Mouse (Mus musculus): ENCODE results near the gene Nek8. TPM values are rescaled to one million over a fixed set of nuclear protein-coding genes. Genes with fewer than 3 reads are reported as not detected.
A peak's percentile ranks its signal among the peaks of the same experiment; 100 is the strongest.

The Nek8 gene
- 20.6 and 22.3 TPM in 2 replicates for polyA plus RNA-seq (2015; fragmentation: Nextera tagmentation; extraction: Ambion mirVana)

- H3K27ac ChIP-seq (ENCODE audit: low read length), result peak within 1 kb of the TSS; percentile 98
- H3K4me2 ChIP-seq (ENCODE audit: low read depth, low read length), result peak within 1 kb of the TSS; percentile 78
- no peaks in the 10 kb centered on the region for H3K9me3 ChIP-seq (ENCODE audit: control insufficient read depth, low read length)
- no peaks in the 10 kb centered on the region for H3K27me3 ChIP-seq (ENCODE audit: control insufficient read depth, insufficient read depth, low read depth, low read length)
- H3K9ac ChIP-seq (ENCODE audit: low read length), result peak within 1 kb of the TSS; percentile 66
- under 1% methylated on average over 32 of the region's 32 CpGs for WGBS
- peak within 1 kb of the TSS; percentile 78 for H3K4me3 ChIP-seq (ENCODE audit: low read length)
- peaks cover 14% of the 10 kb centered on the region for H3K36me3 ChIP-seq (ENCODE audit: control insufficient read depth, insufficient read depth, low read length)
- ATAC-seq (ENCODE audit: low read depth), result peak; percentile 64
- peaks cover 30% of the 10 kb centered on the region for H3K4me1 ChIP-seq (replicated peaks; ENCODE audit: control insufficient read depth, insufficient read depth, low read length)
Observed at GRCm38 (mm10) chr11:78176402-78176862, at the start of gene Nek8, which contains the start of gene Tlcd1. Gene Nek8 (minus strand): TSS chr11:78176675. Gene Tlcd1 (plus strand): TSS chr11:78176711.

- no peak overlapping the region for H3K9ac ChIP-seq (ENCODE audit: low read length)
- 87% methylated on average over 4 of the region's 4 CpGs for WGBS
- H3K4me2 ChIP-seq (ENCODE audit: low read depth, low read length), result no peak overlapping the region
- no peaks in the 10 kb centered on the region for H3K27me3 ChIP-seq (ENCODE audit: control insufficient read depth, insufficient read depth, low read depth, low read length)
- H3K4me3 ChIP-seq (ENCODE audit: low read length), result no peak overlapping the region
- ATAC-seq (ENCODE audit: low read depth), result no peak
- H3K27ac ChIP-seq (ENCODE audit: low read length), result no peak overlapping the region
- no peaks in the 10 kb centered on the region for H3K9me3 ChIP-seq (ENCODE audit: control insufficient read depth, low read length)
- peaks cover 74% of the 10 kb centered on the region for H3K36me3 ChIP-seq (ENCODE audit: control insufficient read depth, insufficient read depth, low read length)
- H3K4me1 ChIP-seq (replicated peaks; ENCODE audit: control insufficient read depth, insufficient read depth, low read length), result no peaks in the 10 kb centered on the region
Observed at GRCm38 (mm10) chr11:78223586-78223985, 47.1 kb upstream of the Nek8 start.

DNA sequence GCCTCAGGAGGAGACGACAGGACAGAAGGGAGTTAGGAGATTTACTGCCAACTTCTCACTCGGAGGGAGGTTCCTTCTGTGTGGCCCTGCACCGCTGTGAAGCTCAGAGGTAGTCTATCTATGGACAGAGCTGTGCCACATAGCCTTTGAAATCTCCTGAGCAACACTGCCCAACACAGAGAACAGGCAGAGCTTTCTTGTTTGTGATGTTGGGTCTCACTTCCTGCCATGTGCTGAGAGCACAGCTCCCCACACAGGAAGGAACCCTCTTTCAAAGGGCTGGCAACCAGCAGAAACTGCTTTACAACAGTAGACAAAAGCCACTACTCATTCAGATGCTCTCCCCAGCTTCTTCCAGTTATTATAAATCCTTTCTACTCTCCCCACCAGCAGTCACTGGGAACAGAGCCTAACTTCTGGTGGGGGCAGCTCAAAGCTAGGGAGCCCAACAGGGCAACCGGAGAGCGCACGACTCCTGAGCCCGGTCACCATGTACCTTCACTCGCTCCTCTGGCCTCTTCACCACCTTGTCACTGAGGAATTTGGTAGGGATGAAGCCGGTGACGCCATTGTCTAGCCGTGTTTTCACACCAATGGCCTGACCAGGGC is 39.3 kb upstream of the Nek8 start:
- H3K27ac ChIP-seq (ENCODE audit: low read length), result no peak overlapping the region
- H3K4me2 ChIP-seq (ENCODE audit: low read depth, low read length), result no peak overlapping the region
- 90% methylated on average over 11 of the region's 11 CpGs for WGBS
- peaks cover 58% of the 10 kb centered on the region for H3K36me3 ChIP-seq (ENCODE audit: control insufficient read depth, insufficient read depth, low read length)
- no peak for ATAC-seq (ENCODE audit: low read depth)
- no peaks in the 10 kb centered on the region for H3K27me3 ChIP-seq (ENCODE audit: control insufficient read depth, insufficient read depth, low read depth, low read length)
- no peaks in the 10 kb centered on the region for H3K9me3 ChIP-seq (ENCODE audit: control insufficient read depth, low read length)
- H3K4me3 ChIP-seq (ENCODE audit: low read length), result no peak overlapping the region
- no peak overlapping the region for H3K9ac ChIP-seq (ENCODE audit: low read length)
- no peaks in the 10 kb centered on the region for H3K4me1 ChIP-seq (replicated peaks; ENCODE audit: control insufficient read depth, insufficient read depth, low read length)

DNA sequence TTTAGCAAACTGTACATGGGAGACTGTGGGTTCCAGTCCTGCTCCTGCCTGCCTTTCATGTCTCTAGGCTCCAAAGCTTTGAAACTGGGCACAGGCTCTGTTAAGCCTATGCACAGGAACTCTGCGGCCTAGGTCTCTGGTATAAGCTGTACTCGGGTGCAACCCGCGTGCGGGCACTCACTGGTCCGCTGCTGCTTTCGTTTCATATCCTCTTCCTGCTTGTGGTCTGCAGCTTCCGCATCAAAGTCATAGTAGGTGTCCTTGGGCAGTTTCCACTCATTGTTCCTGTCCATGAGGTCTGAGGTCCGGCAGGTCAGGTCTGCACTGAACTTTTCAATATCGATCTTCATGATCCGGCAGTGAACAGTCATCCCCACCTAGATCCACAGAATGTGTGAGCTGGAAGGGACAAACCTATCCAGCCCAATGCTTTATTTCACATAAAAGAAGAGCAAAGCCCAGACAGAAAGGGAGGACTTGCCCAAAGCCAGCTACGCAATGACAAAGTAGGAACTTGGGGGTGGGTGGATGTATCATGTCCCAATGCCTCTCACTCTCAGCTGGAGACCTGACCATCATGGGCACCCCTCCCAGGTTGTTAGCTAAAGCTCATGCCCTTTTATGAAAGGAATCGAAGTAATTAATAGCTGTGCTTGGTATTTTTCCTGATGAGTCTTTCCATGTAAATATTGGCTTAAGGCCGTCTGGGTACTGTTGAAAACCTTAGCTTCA is 36.8 kb upstream of the Nek8 start:
- Histone ChIP-seq H3K9me3 (ENCODE audit: control insufficient read depth, low read length) (no peaks in the 10 kb centered on the region), H3K4me1 (replicated peaks; ENCODE audit: control insufficient read depth, insufficient read depth, low read length) (no peaks in the 10 kb centered on the region), H3K4me2 (ENCODE audit: low read depth, low read length) (no peak overlapping the region), H3K36me3 (ENCODE audit: control insufficient read depth, insufficient read depth, low read length) (peaks cover 59% of the 10 kb centered on the region), H3K9ac (ENCODE audit: low read length) (no peak overlapping the region), H3K27me3 (ENCODE audit: control insufficient read depth, insufficient read depth, low read depth, low read length) (no peaks in the 10 kb centered on the region), H3K27ac (ENCODE audit: low read length) (no peak overlapping the region), H3K4me3 (ENCODE audit: low read length) (no peak overlapping the region)
- 82% methylated on average over 14 of the region's 14 CpGs for WGBS
- no peak for ATAC-seq (ENCODE audit: low read depth)

GRCm38 (mm10) chr11:78211513-78211912 is 35.0 kb upstream of the Nek8 start:
- no peaks in the 10 kb centered on the region for H3K27me3 ChIP-seq (ENCODE audit: control insufficient read depth, insufficient read depth, low read depth, low read length)
- no peak overlapping the region for H3K4me2 ChIP-seq (ENCODE audit: low read depth, low read length)
- H3K9me3 ChIP-seq (ENCODE audit: control insufficient read depth, low read length), result no peaks in the 10 kb centered on the region
- H3K4me3 ChIP-seq (ENCODE audit: low read length), result no peak overlapping the region
- H3K27ac ChIP-seq (ENCODE audit: low read length), result no peak overlapping the region
- H3K36me3 ChIP-seq (ENCODE audit: control insufficient read depth, insufficient read depth, low read length), result peaks cover 64% of the 10 kb centered on the region
- H3K4me1 ChIP-seq (replicated peaks; ENCODE audit: control insufficient read depth, insufficient read depth, low read length), result no peaks in the 10 kb centered on the region
- 80% methylated on average over 5 of the region's 5 CpGs for WGBS
- no peak overlapping the region for H3K9ac ChIP-seq (ENCODE audit: low read length)
- ATAC-seq (ENCODE audit: low read depth), result no peak

- ATAC-seq (ENCODE audit: low read depth), result no peak
- H3K4me1 ChIP-seq (replicated peaks; ENCODE audit: control insufficient read depth, insufficient read depth, low read length), result no peaks in the 10 kb centered on the region
- no peak overlapping the region for H3K4me2 ChIP-seq (ENCODE audit: low read depth, low read length)
- H3K27ac ChIP-seq (ENCODE audit: low read length), result no peak overlapping the region
- 49% methylated on average over 7 of the region's 7 CpGs for WGBS
- peaks cover 64% of the 10 kb centered on the region for H3K36me3 ChIP-seq (ENCODE audit: control insufficient read depth, insufficient read depth, low read length)
- no peak overlapping the region for H3K9ac ChIP-seq (ENCODE audit: low read length)
- no peak overlapping the region for H3K4me3 ChIP-seq (ENCODE audit: low read length)
- H3K27me3 ChIP-seq (ENCODE audit: control insufficient read depth, insufficient read depth, low read depth, low read length), result no peaks in the 10 kb centered on the region
- H3K9me3 ChIP-seq (ENCODE audit: control insufficient read depth, low read length), result no peaks in the 10 kb centered on the region
Observed at GRCm38 (mm10) chr11:78210615-78211014, 34.1 kb upstream of the Nek8 start.

DNA sequence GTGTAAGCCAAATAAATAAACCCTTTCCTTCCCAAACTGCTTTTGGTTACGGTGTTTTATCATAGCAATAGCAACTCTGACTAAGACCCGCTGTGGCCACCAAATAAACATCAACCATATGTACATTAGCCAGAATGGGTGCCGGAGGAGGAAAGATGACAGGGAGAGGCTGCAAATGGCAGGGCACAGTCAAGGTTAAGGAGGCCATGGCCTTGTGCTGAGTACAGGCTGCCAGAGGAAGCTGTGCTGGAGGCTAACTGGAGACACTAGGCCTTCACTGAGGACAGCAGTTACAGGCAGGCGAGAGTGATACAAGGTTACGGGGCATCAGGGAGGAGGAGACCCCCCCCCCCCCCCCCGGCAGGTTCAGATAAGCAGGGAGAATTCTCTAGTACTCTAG is 33.4 kb upstream of the Nek8 start:
- no peaks in the 10 kb centered on the region for H3K9me3 ChIP-seq (ENCODE audit: control insufficient read depth, low read length)
- no peaks in the 10 kb centered on the region for H3K4me1 ChIP-seq (replicated peaks; ENCODE audit: control insufficient read depth, insufficient read depth, low read length)
- no peak overlapping the region for H3K27ac ChIP-seq (ENCODE audit: low read length)
- 74% methylated on average over 6 of the region's 6 CpGs for WGBS
- H3K27me3 ChIP-seq (ENCODE audit: control insufficient read depth, insufficient read depth, low read depth, low read length), result no peaks in the 10 kb centered on the region
- no peak overlapping the region for H3K9ac ChIP-seq (ENCODE audit: low read length)
- H3K36me3 ChIP-seq (ENCODE audit: control insufficient read depth, insufficient read depth, low read length), result peaks cover 61% of the 10 kb centered on the region
- ATAC-seq (ENCODE audit: low read depth), result no peak
- H3K4me2 ChIP-seq (ENCODE audit: low read depth, low read length), result no peak overlapping the region
- H3K4me3 ChIP-seq (ENCODE audit: low read length), result no peak overlapping the region

DNA sequence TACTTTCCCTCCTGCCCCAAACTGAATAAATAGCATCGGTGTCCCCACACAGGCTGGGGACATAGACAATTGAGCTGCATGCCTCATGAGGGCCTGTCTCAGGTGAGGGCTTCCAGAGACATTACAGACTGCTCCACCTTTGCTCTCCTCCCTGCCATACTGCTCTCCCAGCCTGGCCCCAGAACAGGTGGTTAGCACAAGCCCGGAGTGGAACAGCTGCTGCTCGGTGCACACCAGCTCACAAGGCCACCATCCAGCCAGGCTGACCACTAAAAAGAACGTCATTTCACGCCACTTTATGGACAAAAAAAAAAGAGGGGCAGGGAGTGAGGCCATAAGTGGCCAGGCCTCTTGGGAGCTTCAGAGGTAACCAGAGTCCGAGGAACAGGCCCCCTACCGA is 30.7 kb upstream of the Nek8 start:
- Histone ChIP-seq H3K9me3 (ENCODE audit: control insufficient read depth, low read length) (no peaks in the 10 kb centered on the region), H3K27me3 (ENCODE audit: control insufficient read depth, insufficient read depth, low read depth, low read length) (no peaks in the 10 kb centered on the region), H3K36me3 (ENCODE audit: control insufficient read depth, insufficient read depth, low read length) (peaks cover 49% of the 10 kb centered on the region), H3K9ac (ENCODE audit: low read length) (no peak overlapping the region), H3K4me2 (ENCODE audit: low read depth, low read length) (no peak overlapping the region), H3K27ac (ENCODE audit: low read length) (no peak overlapping the region), H3K4me3 (ENCODE audit: low read length) (no peak overlapping the region), H3K4me1 (replicated peaks; ENCODE audit: control insufficient read depth, insufficient read depth, low read length) (no peaks in the 10 kb centered on the region)
- ATAC-seq (ENCODE audit: low read depth), result no peak
- WGBS, result 87% methylated on average over 7 of the region's 7 CpGs

GRCm38 (mm10) chr11:78205361-78206206 is 29.1 kb upstream of the Nek8 start:
- no peaks in the 10 kb centered on the region for H3K9me3 ChIP-seq (ENCODE audit: control insufficient read depth, low read length)
- H3K36me3 ChIP-seq (ENCODE audit: control insufficient read depth, insufficient read depth, low read length), result peaks cover 41% of the 10 kb centered on the region
- no peak overlapping the region for H3K9ac ChIP-seq (ENCODE audit: low read length)
- H3K4me1 ChIP-seq (replicated peaks; ENCODE audit: control insufficient read depth, insufficient read depth, low read length), result no peaks in the 10 kb centered on the region
- 68% methylated on average over 13 of the region's 13 CpGs for WGBS
- H3K4me2 ChIP-seq (ENCODE audit: low read depth, low read length), result no peak overlapping the region
- H3K4me3 ChIP-seq (ENCODE audit: low read length), result no peak overlapping the region
- H3K27me3 ChIP-seq (ENCODE audit: control insufficient read depth, insufficient read depth, low read depth, low read length), result no peaks in the 10 kb centered on the region
- ATAC-seq (ENCODE audit: low read depth), result no peak
- no peak overlapping the region for H3K27ac ChIP-seq (ENCODE audit: low read length)
